Mouse (Mus musculus) neural tube, embryonic 13.5 days (tissue): ENCODE data around the gene Gm28305. TPM values are rescaled to one million over a fixed set of nuclear protein-coding genes. Genes with fewer than 3 reads are reported as not detected.

Experiments used
- ATAC-seq: fragments of 200-750 bp; cut with Nextera tagmentation; 2 replicates; pipeline ENCODE4 v1.8.0; 2017; ENCODE audit warnings: low read depth, mild to moderate bottlenecking, moderate TSS enrichment, moderate library complexity
- H3K27ac ChIP-seq: fragments of 300-500 bp; sonication (generic); replicated peaks from 2 replicates; pipeline ENCODE4 v1.5.1; 2015; ENCODE audit warnings: moderate library complexity, mild to moderate bottlenecking, inconsistent platforms
- H3K27me3 ChIP-seq: fragments of 300-500 bp; sonication (generic); 2 replicates; pipeline ENCODE4 v1.6.1; 2015; ENCODE audit warnings: mild to moderate bottlenecking, inconsistent platforms
- H3K36me3 ChIP-seq: fragments of 300-500 bp; sonication (generic); 2 replicates; pipeline ENCODE4 v1.6.1; 2015; ENCODE audit warnings: mild to moderate bottlenecking, inconsistent platforms
- H3K4me1 ChIP-seq: fragments of 300-500 bp; sonication (generic); replicated peaks from 2 replicates; pipeline ENCODE4 v1.6.1; 2015; ENCODE audit warnings: inconsistent platforms
- H3K4me2 ChIP-seq: fragments of 300-500 bp; sonication (generic); 2 replicates; pipeline ENCODE4 v1.6.1; 2015; ENCODE audit warnings: inconsistent platforms, mild to moderate bottlenecking, moderate library complexity
- H3K4me3 ChIP-seq: fragments of 300-500 bp; sonication (generic); 2 replicates; pipeline ENCODE4 v1.5.1; 2015; ENCODE audit warnings: mild to moderate bottlenecking, inconsistent platforms
- H3K9ac ChIP-seq: fragments of 300-500 bp; sonication (generic); 2 replicates; pipeline ENCODE4 v1.6.1; 2015; ENCODE audit warnings: moderate library complexity, mild to moderate bottlenecking, inconsistent platforms
- H3K9me3 ChIP-seq: fragments of 300-500 bp; sonication (generic); 2 replicates; pipeline ENCODE4 v1.6.1; 2016; ENCODE audit warnings: inconsistent platforms
- WGBS: fragments of 180-500 bp; shearing (Covaris S2); methylation state at CpG from one replicate; pipeline ENCODE4 v1.1.7; 2015; 5-methylcytosine and 5-hydroxymethylcytosine counted together
- polyA plus RNA-seq: library from polyadenylated mRNA; unstranded; fragments of >200 nt; fragmentation: Nextera tagmentation; extraction: Ambion mirVana; gene quantifications from 2 replicates; pipeline ENCODE4 v1.2.1, GENCODE M21; 2015

Gene Gm28305
- not detected in 2 replicates for polyA plus RNA-seq

DNA sequence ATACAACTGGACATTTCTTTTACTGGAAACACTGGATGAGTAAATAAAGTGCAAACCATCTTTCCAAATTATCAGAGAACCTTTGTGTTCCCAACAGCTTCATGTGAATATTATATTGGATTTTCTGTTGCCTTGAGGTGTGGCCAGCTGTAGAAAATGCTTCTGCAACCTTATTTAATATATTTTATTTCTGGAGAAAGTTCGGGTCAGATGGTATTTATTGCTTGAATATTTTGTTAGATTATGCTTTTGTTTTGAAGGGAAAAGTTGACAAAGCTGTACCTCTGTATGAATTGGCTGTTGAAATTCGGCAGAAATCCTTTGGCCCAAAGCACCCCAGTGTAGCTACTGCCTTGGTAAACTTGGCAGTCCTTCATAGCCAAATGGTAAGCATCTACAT lies at the start of gene Gm28305:
TSS of gene Gm28305 (plus strand) at position 301 of the 400 bp plus-strand sequence.
- Histone ChIP-seq H3K4me3 (no peak within 1 kb of the TSS), H3K36me3 (peaks cover 31% of the 10 kb centered on the region), H3K4me1 (no peaks in the 10 kb centered on the region), H3K9me3 (no peaks in the 10 kb centered on the region), H3K4me2 (no peak within 1 kb of the TSS), H3K9ac (no peak within 1 kb of the TSS), H3K27me3 (no peaks in the 10 kb centered on the region), H3K27ac (no peak within 1 kb of the TSS)
- 73% methylated on average over 2 of the region's 2 CpGs for WGBS
- ATAC-seq, result no peak

DNA sequence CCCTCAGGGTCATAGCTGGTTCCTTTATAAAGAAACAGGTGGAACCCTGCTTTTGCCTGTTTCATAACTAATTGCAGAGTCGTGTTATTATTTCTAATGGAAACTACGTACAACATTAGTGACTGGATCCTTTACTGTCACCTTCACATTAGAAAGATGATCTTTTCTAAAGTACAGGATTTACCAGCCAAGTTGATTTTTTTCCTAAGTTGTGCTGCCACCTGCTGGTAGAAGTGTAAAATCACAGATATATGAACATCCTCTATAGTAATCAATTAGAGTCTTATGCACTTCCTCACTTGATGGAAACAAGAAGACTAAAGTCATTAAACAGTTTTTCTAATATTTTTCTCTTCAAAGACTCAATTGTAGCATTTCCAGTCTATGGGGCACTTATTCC lies 44.0 kb upstream of the Gm28305 start:
- Histone ChIP-seq H3K27ac (no peak overlapping the region), H3K4me2 (no peak overlapping the region), H3K4me3 (no peak overlapping the region), H3K27me3 (peaks cover 8% of the 10 kb centered on the region; the same call in 1 of the 2 replicates), H3K9me3 (no peaks in the 10 kb centered on the region), H3K36me3 (no peaks in the 10 kb centered on the region), H3K9ac (no peak overlapping the region), H3K4me1 (peaks cover 6% of the 10 kb centered on the region; the same call in 1 of the 2 replicates)
- WGBS, result 14% methylated on average over 2 of the region's 2 CpGs
- no peak for ATAC-seq

GRCm38 (mm10) chr9:104000601-104001000 lies 39.9 kb upstream of the Gm28305 start:
- H3K4me2 ChIP-seq, result no peak overlapping the region
- H3K9ac ChIP-seq, result no peak overlapping the region
- no peaks in the 10 kb centered on the region for H3K9me3 ChIP-seq
- H3K27me3 ChIP-seq, result peaks cover 8% of the 10 kb centered on the region; the same call in 1 of the 2 replicates
- 62% methylated on average over 3 of the region's 3 CpGs for WGBS
- H3K4me1 ChIP-seq, result peaks cover 23% of the 10 kb centered on the region
- no peak overlapping the region for H3K4me3 ChIP-seq
- ATAC-seq, result no peak
- H3K36me3 ChIP-seq, result no peaks in the 10 kb centered on the region; the same call in 1 of the 2 replicates
- no peak overlapping the region for H3K27ac ChIP-seq

DNA sequence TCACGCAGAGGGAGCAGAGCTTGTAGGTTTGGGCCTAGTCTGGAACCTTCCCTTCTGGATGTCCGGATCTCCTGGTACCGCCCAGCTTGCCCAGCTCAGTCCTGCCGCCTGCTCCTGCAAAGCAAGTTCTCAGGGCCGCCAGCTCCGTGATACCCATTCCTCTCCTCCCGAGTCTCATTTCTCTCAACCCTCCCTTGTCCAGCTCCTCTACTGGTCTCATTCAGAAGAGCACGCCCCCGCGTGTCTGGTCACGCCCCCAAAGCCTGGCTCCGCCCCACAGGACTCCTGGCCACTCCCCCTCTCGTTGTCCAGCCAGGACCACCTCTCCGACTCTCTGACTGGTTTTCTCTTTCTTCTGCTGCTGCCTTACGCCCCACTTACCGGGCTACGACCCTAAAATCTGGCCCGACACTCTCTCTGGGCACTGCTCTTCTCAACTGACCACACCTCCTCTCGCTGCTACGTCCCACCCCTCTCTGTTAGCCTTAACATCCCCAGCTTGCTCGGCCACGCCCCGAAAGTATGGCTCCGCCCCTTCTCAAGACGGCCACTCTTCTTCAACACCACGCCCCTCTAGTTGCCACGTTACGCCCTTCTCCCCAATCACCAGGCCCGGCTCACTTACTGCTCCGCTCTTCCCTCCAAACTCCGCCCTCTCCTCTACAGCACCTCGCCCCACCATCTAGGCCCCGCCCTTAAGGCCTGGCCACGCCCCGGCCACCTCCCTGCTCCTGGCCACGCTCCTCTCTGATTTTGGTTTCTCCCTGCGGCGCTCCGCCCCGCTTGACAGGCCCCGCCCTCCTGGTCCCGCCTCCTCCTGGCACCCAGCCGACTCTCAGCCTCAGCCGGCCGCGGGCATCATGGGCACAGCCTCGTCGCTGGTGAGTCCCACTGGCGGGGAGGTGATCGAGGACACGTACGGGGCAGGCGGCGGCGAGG lies 38.3 kb upstream of the Gm28305 start, which contains the start of gene Nphp3:
TSS of gene Nphp3 (plus strand) at position 624 of the 939 bp plus-strand sequence.
- Histone ChIP-seq H3K27ac (peak within 1 kb of the TSS; percentile 84), H3K9me3 (no peaks in the 10 kb centered on the region), H3K9ac (peak within 1 kb of the TSS; percentile 73), H3K4me3 (peak within 1 kb of the TSS; percentile 69), H3K4me2 (peak within 1 kb of the TSS; percentile 65), H3K4me1 (peaks cover 23% of the 10 kb centered on the region), H3K27me3 (peaks cover 8% of the 10 kb centered on the region; the same call in 1 of the 2 replicates), H3K36me3 (no peaks in the 10 kb centered on the region; the same call in 1 of the 2 replicates)
- peak; percentile 98 for ATAC-seq
- under 1% methylated on average over 55 of the region's 55 CpGs for WGBS

GRCm38 (mm10) chr9:104002913-104003330 lies 37.5 kb upstream of the Gm28305 start:
- Histone ChIP-seq H3K4me2 (peak overlapping the region; percentile 65), H3K4me3 (peak overlapping the region; percentile 69), H3K27me3 (peaks cover 7% of the 10 kb centered on the region; the same call in 1 of the 2 replicates), H3K36me3 (no peaks in the 10 kb centered on the region; the same call in 1 of the 2 replicates), H3K9ac (peak overlapping the region; percentile 73), H3K9me3 (no peaks in the 10 kb centered on the region), H3K4me1 (peaks cover 23% of the 10 kb centered on the region), H3K27ac (peak overlapping the region; percentile 84)
- WGBS, result under 1% methylated on average over 37 of the region's 37 CpGs
- ATAC-seq, result peak; percentile 57

DNA sequence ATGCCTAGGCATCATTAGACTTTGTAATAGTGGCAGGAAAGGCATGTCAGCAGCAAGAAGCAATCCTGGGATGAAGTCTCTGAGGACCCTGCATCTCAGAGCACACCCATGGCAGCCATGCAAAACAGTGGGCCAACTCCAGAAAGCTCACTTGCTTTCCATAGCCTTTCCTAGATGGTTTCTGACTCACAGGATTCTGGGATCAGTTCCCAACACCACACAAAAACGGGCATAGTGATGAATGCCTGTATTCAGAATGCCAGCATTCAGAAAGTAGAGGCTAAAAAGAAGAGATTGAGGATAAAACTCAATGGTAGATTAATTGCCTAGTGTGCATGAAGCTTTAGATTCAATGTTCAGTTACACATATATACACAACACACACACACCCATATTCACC lies 25.9 kb upstream of the Gm28305 start:
- WGBS, result 80% methylated on average over 1 of the region's 1 CpGs
- no peak for ATAC-seq
- no peaks in the 10 kb centered on the region for H3K4me1 ChIP-seq

DNA sequence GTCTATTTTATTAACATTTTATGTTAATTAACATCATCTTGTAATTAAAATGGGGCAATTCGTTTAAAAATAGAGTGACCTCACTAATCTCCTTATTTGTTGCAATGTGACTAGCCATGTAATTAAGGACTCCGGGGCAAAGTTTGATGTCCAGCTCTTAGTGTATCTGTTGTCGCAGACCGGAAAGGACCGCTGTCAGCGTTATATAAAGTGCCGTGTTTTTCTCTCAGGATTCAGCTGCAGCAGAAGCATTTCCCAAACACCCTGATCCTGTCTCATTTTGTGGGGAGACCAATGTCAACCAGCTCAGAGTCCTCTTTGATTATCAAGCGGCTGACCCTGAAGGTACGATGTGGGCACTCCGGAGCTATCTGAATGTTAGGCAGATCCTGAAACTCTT lies 19.4 kb upstream of the Gm28305 start:
- Histone ChIP-seq H3K9me3 (no peaks in the 10 kb centered on the region), H3K36me3 (peaks cover 46% of the 10 kb centered on the region), H3K27ac (no peak overlapping the region), H3K9ac (no peak overlapping the region), H3K4me1 (no peaks in the 10 kb centered on the region), H3K27me3 (no peaks in the 10 kb centered on the region), H3K4me2 (no peak overlapping the region), H3K4me3 (no peak overlapping the region)
- ATAC-seq, result no peak
- 96% methylated on average over 10 of the region's 10 CpGs for WGBS

More for the DNA sequence above, 25.9 kb upstream of the Gm28305 start:
- Histone ChIP-seq H3K4me3 (no peak overlapping the region), H3K27ac (no peak overlapping the region), H3K36me3 (peaks cover 29% of the 10 kb centered on the region), H3K27me3 (no peaks in the 10 kb centered on the region), H3K9me3 (no peaks in the 10 kb centered on the region), H3K4me2 (no peak overlapping the region), H3K9ac (no peak overlapping the region)

GRCm38 (mm10) chr9:104027186-104027585 lies 13.3 kb upstream of the Gm28305 start:
- H3K9ac ChIP-seq, result no peak overlapping the region
- H3K4me2 ChIP-seq, result no peak overlapping the region
- H3K27ac ChIP-seq, result no peak overlapping the region
- H3K4me3 ChIP-seq, result no peak overlapping the region
- peaks cover 60% of the 10 kb centered on the region for H3K36me3 ChIP-seq
- peaks cover 6% of the 10 kb centered on the region; the same call in 1 of the 2 replicates for H3K9me3 ChIP-seq
- WGBS, result 97% methylated on average over 8 of the region's 8 CpGs
- ATAC-seq, result no peak
- H3K27me3 ChIP-seq, result no peaks in the 10 kb centered on the region
- H3K4me1 ChIP-seq, result no peaks in the 10 kb centered on the region

GRCm38 (mm10) chr9:104029861-104030260 lies 10.6 kb upstream of the Gm28305 start:
- Histone ChIP-seq H3K4me1 (0 out of 2 replicates have a peak, but pooled peaks cover 3% of the 10 kb centered on the region), H3K9me3 (peaks cover 6% of the 10 kb centered on the region; the same call in 1 of the 2 replicates), H3K36me3 (peaks cover 48% of the 10 kb centered on the region), H3K4me3 (no peak overlapping the region), H3K27ac (no peak overlapping the region), H3K4me2 (no peak overlapping the region), H3K27me3 (no peaks in the 10 kb centered on the region), H3K9ac (no peak overlapping the region)
- no peak for ATAC-seq
- 92% methylated on average over 11 of the region's 11 CpGs for WGBS

DNA sequence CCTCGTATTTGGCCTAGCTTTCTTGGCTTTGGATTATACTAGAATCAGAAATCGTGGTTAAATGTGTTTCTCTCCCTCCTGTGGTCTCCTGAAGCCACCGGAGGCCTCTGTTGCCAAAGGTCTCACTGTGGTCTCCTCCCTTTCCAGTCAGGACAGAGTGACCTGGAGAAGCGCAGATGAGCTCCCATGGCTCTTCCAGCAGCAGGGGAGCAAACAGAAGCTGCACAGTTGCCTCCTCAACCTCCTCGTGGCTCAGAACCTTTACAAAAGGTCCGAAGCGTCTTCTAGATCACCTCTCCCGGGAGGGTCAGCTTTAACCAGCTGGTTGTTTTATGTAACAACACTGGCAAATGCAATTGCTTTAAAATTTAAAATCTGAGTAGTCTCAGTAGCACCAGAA lies 6.2 kb upstream of the Gm28305 start:
- Histone ChIP-seq H3K4me2 (no peak overlapping the region), H3K4me1 (0 out of 2 replicates have a peak, but pooled peaks cover 6% of the 10 kb centered on the region), H3K9ac (no peak overlapping the region), H3K27ac (no peak overlapping the region), H3K36me3 (peaks cover 42% of the 10 kb centered on the region), H3K4me3 (no peak overlapping the region), H3K27me3 (no peaks in the 10 kb centered on the region), H3K9me3 (no peaks in the 10 kb centered on the region)
- WGBS, result 77% methylated on average over 8 of the region's 8 CpGs
- ATAC-seq, result no peak

- Histone ChIP-seq H3K27me3 (no peaks in the 10 kb centered on the region), H3K36me3 (peaks cover 42% of the 10 kb centered on the region), H3K4me3 (no peak overlapping the region), H3K9me3 (no peaks in the 10 kb centered on the region), H3K4me1 (0 out of 2 replicates have a peak, but pooled peaks cover 6% of the 10 kb centered on the region), H3K9ac (no peak overlapping the region), H3K27ac (no peak overlapping the region), H3K4me2 (no peak overlapping the region)
- 74% methylated on average over 6 of the region's 6 CpGs for WGBS
- no peak for ATAC-seq
These were observed 5.7 kb upstream of the Gm28305 start for GRCm38 (mm10) chr9:104034718-104035117.
